Mouse (Mus musculus): ENCODE measurements around the gene Srms.

The Srms gene

GRCm38 (mm10) chr2:181213021-181213445 lies at the start of gene Srms:
TSS of gene Srms (minus strand) at chr2:181213185.
- no peak for DNase-seq (ENCODE audit: low read depth)

- no peak for DNase-seq (ENCODE audit: low read depth)
Measured at GRCm38 (mm10) chr2:181253248-181253647, 40.3 kb upstream of the Srms start.

- DNase-seq (ENCODE audit: low read depth), result no peak
Measured at GRCm38 (mm10) chr2:181251841-181252240, 38.9 kb upstream of the Srms start.

- DNase-seq (ENCODE audit: low read depth), result no peak
Measured at GRCm38 (mm10) chr2:181249217-181249616, 36.2 kb upstream of the Srms start.

- DNase-seq (ENCODE audit: low read depth), result no peak
Measured at GRCm38 (mm10) chr2:181245031-181245430, 32.0 kb upstream of the Srms start.

- peak; percentile 49 for DNase-seq (ENCODE audit: low read depth)
Measured at GRCm38 (mm10) chr2:181243706-181244394, 30.9 kb upstream of the Srms start.

- no peak for DNase-seq (ENCODE audit: low read depth)
Measured at GRCm38 (mm10) chr2:181242314-181242665, 29.3 kb upstream of the Srms start.

GRCm38 (mm10) chr2:181241602-181242313 lies 28.8 kb upstream of the Srms start, which contains the start of gene Helz2:
TSS of gene Helz2 (minus strand) at chr2:181242027.
- DNase-seq (ENCODE audit: low read depth), result peak; percentile 65

GRCm38 (mm10) chr2:181240806-181241440 lies 27.9 kb upstream of the Srms start:
- DNase-seq (ENCODE audit: low read depth), result no peak

- DNase-seq (ENCODE audit: low read depth), result no peak
Measured at GRCm38 (mm10) chr2:181239261-181239660, 26.3 kb upstream of the Srms start.

GRCm38 (mm10) chr2:181238861-181239260 lies 25.9 kb upstream of the Srms start:
- DNase-seq (ENCODE audit: low read depth), result no peak

GRCm38 (mm10) chr2:181238091-181238610 lies 25.2 kb upstream of the Srms start:
- no peak for DNase-seq (ENCODE audit: low read depth)

GRCm38 (mm10) chr2:181237251-181238014 lies 24.4 kb upstream of the Srms start:
- DNase-seq (ENCODE audit: low read depth), result no peak

- no peak for DNase-seq (ENCODE audit: low read depth)
Measured at GRCm38 (mm10) chr2:181235681-181236566, 22.9 kb upstream of the Srms start.

GRCm38 (mm10) chr2:181234680-181235079 lies 21.7 kb upstream of the Srms start:
- DNase-seq (ENCODE audit: low read depth), result no peak

- DNase-seq (ENCODE audit: low read depth), result no peak
Measured at GRCm38 (mm10) chr2:181233443-181233842, 20.5 kb upstream of the Srms start.

- no peak for DNase-seq (ENCODE audit: low read depth)
Measured at GRCm38 (mm10) chr2:181231171-181231570, 18.2 kb upstream of the Srms start.

- no peak for DNase-seq (ENCODE audit: low read depth)
Measured at GRCm38 (mm10) chr2:181228335-181228734, 15.3 kb upstream of the Srms start.

- no peak for DNase-seq (ENCODE audit: low read depth)
Measured at GRCm38 (mm10) chr2:181227122-181227521, 14.1 kb upstream of the Srms start.

GRCm38 (mm10) chr2:181224994-181225393 lies 12.0 kb upstream of the Srms start:
- no peak for DNase-seq (ENCODE audit: low read depth)

GRCm38 (mm10) chr2:181220361-181220760 lies 7.4 kb upstream of the Srms start:
- DNase-seq (ENCODE audit: low read depth), result no peak

Data from c-Kit-positive CD71-negative TER-119-negative erythroid progenitor cells, embryonic 14.5 days (primary cell).